Mouse (Mus musculus): ENCODE measurements around the gene Tmem184b. TPM values are rescaled to one million over a fixed set of nuclear protein-coding genes. Genes with fewer than 3 reads are reported as not detected.
A peak's percentile ranks its signal among the peaks of the same experiment; 100 is the strongest.

The Tmem184b gene
- polyA plus RNA-seq, 1 experiment: 269 TPM

GRCm38 (mm10) chr15:79378608-79379007, 24.8 kb downstream of the Tmem184b start:
- no peak for DNase-seq
- no peak overlapping the region for H3K4me3 ChIP-seq (replicated peaks; ENCODE audit: extremely low read depth, low read depth, low read length)
- peaks cover 32% of the 10 kb centered on the region for H3K4me1 ChIP-seq (ENCODE audit: control insufficient read depth, insufficient read depth, low read length)
- TF ChIP-seq CTCF (IDR thresholded peaks at IDR 0.05; ENCODE audit: insufficient read depth, low read length) (no peak), POLR2A (IDR thresholded peaks at IDR 0.05; ENCODE audit: borderline replicate concordance, extremely low read depth, low read depth, low read length) (no peak)
- WGBS: 96% methylated on average over 10 of the region's 10 CpGs

GRCm38 (mm10) chr15:79377681-79378080, 25.7 kb downstream of the Tmem184b start:
- TF ChIP-seq CTCF (IDR thresholded peaks at IDR 0.05; ENCODE audit: insufficient read depth, low read length): peak; percentile 82
- peak; percentile 39; the same call in 1 of the 2 replicates for TF ChIP-seq POLR2A (IDR thresholded peaks at IDR 0.05; ENCODE audit: borderline replicate concordance, extremely low read depth, low read depth, low read length)
- peak; percentile 53 for DNase-seq
- 35% methylated on average over 6 of the region's 6 CpGs for WGBS
- Histone ChIP-seq H3K4me3 (replicated peaks; ENCODE audit: extremely low read depth, low read depth, low read length) (no peak overlapping the region), H3K4me1 (ENCODE audit: control insufficient read depth, insufficient read depth, low read length) (peaks cover 32% of the 10 kb centered on the region)

GRCm38 (mm10) chr15:79374760-79375159, 28.6 kb downstream of the Tmem184b start:
- 62% methylated on average over 3 of the region's 3 CpGs for WGBS

GRCm38 (mm10) chr15:79370281-79370843, 33.0 kb downstream of the Tmem184b start:
- no peak for TF ChIP-seq CTCF (IDR thresholded peaks at IDR 0.05; ENCODE audit: insufficient read depth, low read length)
- no peak for TF ChIP-seq POLR2A (IDR thresholded peaks at IDR 0.05; ENCODE audit: borderline replicate concordance, extremely low read depth, low read depth, low read length)
- WGBS: 77% methylated on average over 7 of the region's 7 CpGs
- Histone ChIP-seq H3K4me3 (replicated peaks; ENCODE audit: extremely low read depth, low read depth, low read length) (no peak overlapping the region), H3K4me1 (ENCODE audit: control insufficient read depth, insufficient read depth, low read length) (peaks cover 27% of the 10 kb centered on the region)
- no peak for DNase-seq

More at GRCm38 (mm10) chr15:79374760-79375159, 28.6 kb downstream of the Tmem184b start:
- Histone ChIP-seq H3K4me3 (replicated peaks; ENCODE audit: extremely low read depth, low read depth, low read length) (no peak overlapping the region), H3K4me1 (ENCODE audit: control insufficient read depth, insufficient read depth, low read length) (peaks cover 21% of the 10 kb centered on the region)
- TF ChIP-seq CTCF (IDR thresholded peaks at IDR 0.05; ENCODE audit: insufficient read depth, low read length) (no peak), POLR2A (IDR thresholded peaks at IDR 0.05; ENCODE audit: borderline replicate concordance, extremely low read depth, low read depth, low read length) (no peak)
- DNase-seq: no peak

- 44% methylated on average over 15 of the region's 15 CpGs for WGBS
- Histone ChIP-seq H3K4me1 (ENCODE audit: control insufficient read depth, insufficient read depth, low read length) (peaks cover 27% of the 10 kb centered on the region), H3K4me3 (replicated peaks; ENCODE audit: extremely low read depth, low read depth, low read length) (no peak overlapping the region)
- DNase-seq: no peak
- no peak for TF ChIP-seq CTCF (IDR thresholded peaks at IDR 0.05; ENCODE audit: insufficient read depth, low read length)
- no peak for TF ChIP-seq POLR2A (IDR thresholded peaks at IDR 0.05; ENCODE audit: borderline replicate concordance, extremely low read depth, low read depth, low read length)
Observed at GRCm38 (mm10) chr15:79369452-79370280, 33.7 kb downstream of the Tmem184b start.

GRCm38 (mm10) chr15:79368861-79369440, 34.4 kb downstream of the Tmem184b start:
- Histone ChIP-seq H3K4me3 (replicated peaks; ENCODE audit: extremely low read depth, low read depth, low read length) (no peak overlapping the region), H3K4me1 (ENCODE audit: control insufficient read depth, insufficient read depth, low read length) (peaks cover 27% of the 10 kb centered on the region)
- TF ChIP-seq CTCF (IDR thresholded peaks at IDR 0.05; ENCODE audit: insufficient read depth, low read length): no peak
- peak; percentile 48 for DNase-seq
- WGBS: 14% methylated on average over 8 of the region's 8 CpGs

GRCm38 (mm10) chr15:79368313-79368811, 35.0 kb downstream of the Tmem184b start:
- DNase-seq: peak; percentile 71
- peaks cover 27% of the 10 kb centered on the region for H3K4me1 ChIP-seq (ENCODE audit: control insufficient read depth, insufficient read depth, low read length)
- TF ChIP-seq CTCF (IDR thresholded peaks at IDR 0.05; ENCODE audit: insufficient read depth, low read length): no peak
- 0 out of 2 replicates have a peak, but pooled peaks have one; percentile 51 for TF ChIP-seq POLR2A (IDR thresholded peaks at IDR 0.05; ENCODE audit: borderline replicate concordance, extremely low read depth, low read depth, low read length)
- 21% methylated on average over 14 of the region's 14 CpGs for WGBS
- peak overlapping the region; percentile 7 for H3K4me3 ChIP-seq (replicated peaks; ENCODE audit: extremely low read depth, low read depth, low read length)

GRCm38 (mm10) chr15:79366402-79366801, 37.0 kb downstream of the Tmem184b start:
- Histone ChIP-seq H3K4me3 (replicated peaks; ENCODE audit: extremely low read depth, low read depth, low read length) (no peak overlapping the region), H3K4me1 (ENCODE audit: control insufficient read depth, insufficient read depth, low read length) (peaks cover 27% of the 10 kb centered on the region)
- WGBS: 97% methylated on average over 5 of the region's 5 CpGs
- DNase-seq: no peak
- TF ChIP-seq CTCF (IDR thresholded peaks at IDR 0.05; ENCODE audit: insufficient read depth, low read length) (no peak), POLR2A (IDR thresholded peaks at IDR 0.05; ENCODE audit: borderline replicate concordance, extremely low read depth, low read depth, low read length) (no peak)

- WGBS: 96% methylated on average over 12 of the region's 12 CpGs
- peaks cover 28% of the 10 kb centered on the region for H3K4me1 ChIP-seq (ENCODE audit: control insufficient read depth, insufficient read depth, low read length)
- TF ChIP-seq CTCF (IDR thresholded peaks at IDR 0.05; ENCODE audit: insufficient read depth, low read length) (no peak), POLR2A (IDR thresholded peaks at IDR 0.05; ENCODE audit: borderline replicate concordance, extremely low read depth, low read depth, low read length) (no peak)
- no peak overlapping the region for H3K4me3 ChIP-seq (replicated peaks; ENCODE audit: extremely low read depth, low read depth, low read length)
- no peak for DNase-seq
Observed at GRCm38 (mm10) chr15:79365068-79365467, 38.3 kb downstream of the Tmem184b start.
